16 mouse cellular contexts compared by ENCODE assay signal in the genomic region with DNA sequence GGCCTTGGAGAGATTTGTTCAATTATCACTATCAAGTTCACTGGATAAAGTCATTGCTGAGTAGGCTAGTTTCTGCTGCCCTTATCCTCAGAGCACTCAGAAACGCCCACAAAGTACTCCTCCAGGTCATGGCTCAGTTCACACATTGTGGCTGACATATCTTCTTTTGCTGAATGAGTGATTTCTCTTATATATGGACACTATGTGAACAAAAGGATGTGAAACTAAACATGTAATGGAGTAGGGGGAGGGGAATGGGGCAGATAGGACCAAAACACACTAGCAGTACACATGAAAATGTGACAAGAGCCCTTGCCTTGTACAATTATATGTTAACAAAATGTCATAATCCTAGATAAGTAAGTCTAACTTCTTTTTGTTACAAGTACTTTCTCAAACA. TPM values are rescaled to one million over a fixed set of nuclear protein-coding genes. Genes with fewer than 3 reads are reported as not detected.
DNase-seq lines count a peak whose midpoint lies in the region; ATAC-seq and TF ChIP-seq lines count a peak whose summit lies in the region.
"Had no signal": no experiment of that assay in that cellular context is flagged by ENCODE, and none has a peak within 500 bp of the region (broad histone marks: within the 10 kb centered on the region; RNA-seq: fewer than 3 reads in every experiment).

No protein-coding gene starts in this region.

- H3K4me1 ChIP-seq in kidney, adult 2 months (ENCODE audit: control insufficient read depth, insufficient read depth, low read length) = peaks cover 7% of the 10 kb centered on the region; the same call in 1 of the 2 replicates
- H3K4me1 ChIP-seq in kidney, embryonic 14.5 days (ENCODE audit: control insufficient read depth, insufficient read depth, low read length) = no peaks in the 10 kb centered on the region
- H3K4me1 ChIP-seq in midbrain, embryonic 13.5 days (replicated peaks) = no peaks in the 10 kb centered on the region
- H3K4me1 ChIP-seq: embryonic facial prominence, embryonic 12.5 days; forebrain, embryonic 15.5 days; heart, embryonic 12.5 days; hindbrain, embryonic 10.5 days had no signal

- no peak for TF ChIP-seq CTCF in kidney, adult 2 months (conservative IDR thresholded peaks at IDR 0.05; ENCODE audit: insufficient read depth, insufficient read length, low read depth, low read length)

- no peak overlapping the region for H3K4me3 ChIP-seq in kidney, adult 2 months (ENCODE audit: insufficient read depth, low read depth, low read length)
- H3K4me3 ChIP-seq in kidney, embryonic 14.5 days (ENCODE audit: low read length) = no peak overlapping the region
- H3K4me3 ChIP-seq in midbrain, embryonic 13.5 days (replicated peaks) = no peak overlapping the region
- H3K4me3 ChIP-seq: embryonic facial prominence, embryonic 12.5 days; forebrain, embryonic 15.5 days; heart, embryonic 12.5 days; hindbrain, embryonic 10.5 days had no signal

- H3K4me2 ChIP-seq in kidney, embryonic 14.5 days (replicated peaks; ENCODE audit: low read depth, low read length) = no peak overlapping the region
- no peak overlapping the region for H3K4me2 ChIP-seq in midbrain, embryonic 13.5 days (replicated peaks)
- H3K4me2 ChIP-seq: embryonic facial prominence, embryonic 12.5 days; forebrain, embryonic 15.5 days; heart, embryonic 12.5 days; hindbrain, embryonic 14.5 days had no signal

- H3K27ac ChIP-seq in kidney, adult 2 months (ENCODE audit: insufficient read depth, low read depth, low read length) = no peak overlapping the region
- no peak overlapping the region for H3K27ac ChIP-seq in kidney, embryonic 14.5 days (ENCODE audit: low read depth, low read length)
- no peak overlapping the region for H3K27ac ChIP-seq in midbrain, embryonic 13.5 days
- H3K27ac ChIP-seq: embryonic facial prominence, embryonic 12.5 days; forebrain, embryonic 15.5 days; hindbrain, embryonic 10.5 days; hindbrain, embryonic 14.5 days had no signal

- H3K9ac ChIP-seq in kidney, embryonic 14.5 days (ENCODE audit: low read depth, low read length) = no peak overlapping the region
- no peak overlapping the region for H3K9ac ChIP-seq in midbrain, embryonic 13.5 days (replicated peaks)
- H3K9ac ChIP-seq: embryonic facial prominence, embryonic 12.5 days; forebrain, embryonic 15.5 days; heart, embryonic 12.5 days; hindbrain, embryonic 14.5 days had no signal

- H3K27me3 ChIP-seq in kidney, adult 2 months (replicated peaks; ENCODE audit: control insufficient read depth, insufficient read depth, low read length) = no peaks in the 10 kb centered on the region
- H3K27me3 ChIP-seq in kidney, embryonic 14.5 days (ENCODE audit: control insufficient read depth, insufficient read depth, low read length) = no peaks in the 10 kb centered on the region
- no peaks in the 10 kb centered on the region for H3K27me3 ChIP-seq in midbrain, embryonic 13.5 days
- H3K27me3 ChIP-seq: embryonic facial prominence, embryonic 12.5 days; forebrain, embryonic 15.5 days; heart, embryonic 12.5 days had no signal

- no peaks in the 10 kb centered on the region for H3K9me3 ChIP-seq in kidney, embryonic 14.5 days (ENCODE audit: control insufficient read depth, low read length)
- H3K9me3 ChIP-seq in midbrain, embryonic 13.5 days = no peaks in the 10 kb centered on the region
- H3K9me3 ChIP-seq: embryonic facial prominence, embryonic 12.5 days; forebrain, embryonic 15.5 days; hindbrain, embryonic 10.5 days had no signal

- TF ChIP-seq POLR2A in kidney, adult 2 months (IDR thresholded peaks at IDR 0.05; ENCODE audit: low read depth, low read length) = no peak

- ATAC-seq in kidney, embryonic 14.5 days (ENCODE audit: low FRiP score, low TSS enrichment) = no peak
- peak; percentile 71 for ATAC-seq in neutrophil, adult 5-6 weeks (ENCODE audit: extremely low read depth, insufficient number of reproducible peaks, low FRiP score, poor library complexity, severe bottlenecking)
- ATAC-seq in midbrain, embryonic 13.5 days = no peak
- ATAC-seq: CD4-positive, CD25-positive, alpha-beta regulatory T cell, adult 4 months; forebrain, embryonic 15.5 days had no signal

- DNase-seq in kidney, adult 2 months = peak; percentile 21
- peak; percentile 16 for DNase-seq in testis, postnatal 10 days (ENCODE audit: low spot score)
- DNase-seq in testis, postnatal 14 days (ENCODE audit: low spot score) = no peak
- DNase-seq: adrenal gland, postnatal 10 days; cerebellum, adult 11 months; cerebellum, adult 8-10 months; cerebellum, postnatal 14 days had no signal

- WGBS in kidney, adult 2 months = 28% methylated on average over 1 of the region's 1 CpGs
- WGBS in kidney, embryonic 14.5 days = 32% methylated on average over 1 of the region's 1 CpGs
- 34% methylated on average over 1 of the region's 1 CpGs for WGBS in midbrain, embryonic 13.5 days

- no peaks in the 10 kb centered on the region for H3K36me3 ChIP-seq in kidney, adult 2 months (ENCODE audit: control insufficient read depth, insufficient read depth, low read length)
- H3K36me3 ChIP-seq in kidney, embryonic 14.5 days (ENCODE audit: control insufficient read depth, insufficient read depth, low read length) = peaks cover 11% of the 10 kb centered on the region; the same call in 1 of the 2 replicates
- peaks cover 27% of the 10 kb centered on the region for H3K36me3 ChIP-seq in midbrain, embryonic 13.5 days

RNA-seq across cellular contexts. Expression of gene Cdkn2aip, which starts 11.4 kb away (rescaled TPM):
- 3.9 and 6.3 TPM in 2 replicates for polyA plus RNA-seq in kidney, adult 2 months (2012; rRNA removed)
- 26.0 and 33.7 TPM in 2 replicates for polyA plus RNA-seq in kidney, embryonic 14.5 days (2014; fragmentation: Nextera tagmentation; extraction: Ambion mirVana)
- total RNA-seq in neutrophil, adult 5-6 weeks (2017) = 41.9 and 45.7 TPM in 2 replicates
- polyA plus RNA-seq in midbrain, embryonic 13.5 days (2015; fragmentation: Nextera tagmentation; extraction: Ambion mirVana) = 44.3 and 45.7 TPM in 2 replicates

RNA-seq across cellular contexts. Expression of gene Ing2, which starts 27.0 kb away (rescaled TPM):
- polyA plus RNA-seq in kidney, adult 2 months (2012; rRNA removed) = 7.0 and 9.3 TPM in 2 replicates
- polyA plus RNA-seq in kidney, embryonic 14.5 days (2014; fragmentation: Nextera tagmentation; extraction: Ambion mirVana) = 15.0 and 22.4 TPM in 2 replicates
- total RNA-seq in neutrophil, adult 5-6 weeks (2017) = 31.4 and 46.9 TPM in 2 replicates
- polyA plus RNA-seq in midbrain, embryonic 13.5 days (2015; fragmentation: Nextera tagmentation; extraction: Ambion mirVana) = 6.5 and 8.9 TPM in 2 replicates
